Mouse (Mus musculus): Measurements from ENCODE around the gene Snx11. TPM values are rescaled to one million over a fixed set of nuclear protein-coding genes. Genes with fewer than 3 reads are reported as not detected.

Snx11 gene
- 13.9 TPM for polyA plus RNA-seq (2017; shearing (Covaris generic))

DNA sequence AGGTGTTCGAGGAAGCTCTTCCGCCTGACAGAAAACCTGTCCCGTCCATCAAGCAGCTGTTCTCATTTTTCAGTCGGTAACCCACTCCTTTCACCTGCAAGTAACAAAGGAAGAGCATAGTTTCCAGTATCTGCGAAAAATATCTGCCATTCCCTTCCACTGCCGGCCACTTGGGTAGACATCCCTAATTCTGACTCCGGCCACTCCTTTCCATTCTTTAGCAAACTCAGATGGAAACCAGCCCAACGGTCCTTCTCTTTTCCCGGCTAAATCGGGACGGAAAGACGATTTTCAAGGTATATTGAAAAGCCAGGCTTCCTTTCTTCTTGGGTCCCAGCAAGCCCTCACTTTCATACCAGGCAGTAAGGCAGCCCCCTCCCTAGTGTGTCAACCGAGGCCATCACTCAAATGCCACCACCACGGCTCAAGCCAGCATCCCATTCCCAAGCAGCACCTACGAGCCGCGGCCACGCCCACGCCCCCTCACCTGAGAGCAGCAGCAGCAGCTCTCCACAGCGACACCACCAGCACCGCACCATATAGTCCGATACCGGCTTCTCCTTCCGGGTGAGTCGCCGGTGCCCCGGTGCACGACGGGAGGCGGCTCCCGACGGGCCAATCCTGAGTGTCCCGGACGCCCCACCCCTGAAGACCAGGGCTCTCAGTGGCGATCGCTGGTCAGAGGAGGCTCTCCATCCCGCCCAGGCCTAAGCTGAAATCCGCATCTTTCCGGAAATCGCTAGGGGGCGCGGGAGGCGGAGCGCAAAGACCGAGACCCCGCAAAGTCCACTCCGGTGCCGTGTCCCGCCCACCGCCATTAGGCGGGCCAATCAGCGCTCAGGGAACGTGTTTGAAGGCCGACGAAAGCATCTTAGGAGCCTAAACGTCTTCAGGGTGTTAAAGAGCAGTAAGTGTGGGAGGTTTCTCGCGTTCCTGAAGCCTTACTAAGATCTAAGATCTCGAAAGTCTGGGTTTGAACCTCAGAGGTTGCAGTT is at the start of gene Snx11:
Gene Snx11, minus strand, starts transcription at position 592 of the 995 bp plus-strand sequence.

DNA sequence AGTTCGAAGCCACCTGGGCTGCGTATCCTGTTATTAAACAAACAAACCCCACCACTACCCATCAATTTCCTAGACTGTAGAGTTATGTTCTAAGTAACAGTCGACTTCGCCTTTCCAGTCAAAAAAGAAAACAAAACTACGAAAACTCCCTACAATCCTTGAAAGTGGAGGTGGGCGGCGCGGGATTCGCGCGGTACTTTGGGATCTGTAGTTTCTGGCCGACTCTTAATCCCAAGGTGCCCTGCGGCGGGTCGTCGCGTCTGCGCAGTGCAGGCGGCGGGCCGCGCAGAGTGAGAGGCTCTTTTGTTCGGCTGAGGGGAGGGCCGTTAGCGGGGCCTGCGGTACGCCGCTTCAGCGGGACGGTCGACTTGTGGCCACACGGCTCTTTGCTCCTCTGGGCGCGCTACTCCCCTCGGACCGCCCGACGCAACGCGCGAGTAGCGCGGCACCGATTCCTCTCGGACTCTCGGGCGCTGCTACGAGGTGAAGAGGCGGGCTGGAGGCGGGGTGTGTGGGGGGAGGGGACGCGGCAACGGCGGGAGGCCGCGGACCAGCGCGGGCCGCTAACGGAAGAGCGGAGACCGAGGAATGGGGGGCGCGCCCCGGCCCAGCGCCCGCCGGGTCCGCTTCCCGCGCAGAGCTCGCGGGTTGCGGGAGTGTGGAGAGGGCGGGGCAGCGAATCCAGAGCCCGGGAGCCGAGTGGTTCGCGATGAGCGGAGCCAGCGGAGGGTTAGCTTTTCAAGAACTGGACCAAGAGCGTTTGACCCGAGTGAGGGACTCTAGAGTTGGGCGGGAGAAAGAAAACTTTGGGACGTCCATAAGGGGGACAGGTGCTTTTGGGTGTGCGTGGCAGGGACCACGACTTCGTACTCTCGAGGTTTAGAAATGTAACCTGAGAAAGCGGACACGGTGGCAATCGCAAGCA is 11.8 kb upstream of the Snx11 start, which contains the start of gene Cbx1:
Gene Cbx1, plus strand, starts transcription at position 257 of the 925 bp plus-strand sequence.

Other genes starting within 250 kb of the Snx11 start
- 35.9 TPM for gene Cbx1, start 11.6 kb upstream of the Snx11 start, polyA plus RNA-seq (2017; shearing (Covaris generic))
- gene Nfe2l1, start 52.4 kb upstream of the Snx11 start, polyA plus RNA-seq (2017; shearing (Covaris generic)) = 53.4 TPM
- gene Copz2, start 72.3 kb upstream of the Snx11 start, polyA plus RNA-seq (2017; shearing (Covaris generic)) = not detected
- 72.0 TPM for gene Cdk5rap3, start 138.9 kb upstream of the Snx11 start, polyA plus RNA-seq (2017; shearing (Covaris generic))
- not detected for gene Prr15l, start 150.5 kb upstream of the Snx11 start, polyA plus RNA-seq (2017; shearing (Covaris generic))
- gene Pnpo, start 166.4 kb upstream of the Snx11 start, polyA plus RNA-seq (2017; shearing (Covaris generic)) = 31.8 TPM
- 80.0 TPM for gene Sp2, start 205.4 kb upstream of the Snx11 start, polyA plus RNA-seq (2017; shearing (Covaris generic))
- gene Sp6, start 235.8 kb upstream of the Snx11 start, polyA plus RNA-seq (2017; shearing (Covaris generic)) = 1.0 TPM